17 mouse cellular contexts compared by ENCODE assay signal in genomic region chr10:8447681-8448080, GRCm38 (mm10).
A peak's percentile ranks its signal among the peaks of the same experiment; 100 is the strongest.
DNase-seq lines count a peak whose midpoint lies in the region.
"Had no signal": no experiment of that assay in that cellular context is flagged by ENCODE, and none has a peak within 500 bp of the region (broad histone marks: within the 10 kb centered on the region; RNA-seq: fewer than 3 reads in every experiment).

No protein-coding gene starts in this region.

- DNase-seq in adrenal gland, postnatal 10 days: peak; percentile 16
- no peak for DNase-seq in adrenal gland, postnatal 36 days
- DNase-seq in kidney, adult 9 months: peak; percentile 11
- no peak for DNase-seq in kidney, postnatal 36 days
- DNase-seq in adipocyte (ENCODE audit: low spot score): peak; percentile 46
- DNase-seq in gonadal fat pad, adult 2 months (ENCODE audit: low read depth): peak; percentile 98
- DNase-seq in spleen, postnatal 14 days (ENCODE audit: low spot score in 2 of 2): no peak
- DNase-seq in T-cell, adult 2 months (ENCODE audit: low spot score): no peak
- DNase-seq: gastrocnemius, postnatal 14 days; heart, postnatal 10 days; kidney, adult 8-10 months; kidney, postnatal 14 days; lung, postnatal 36 days; right cerebral cortex, adult 18-20 months; spleen, adult 18-20 months; thymus, adult 18-20 months; thymus, postnatal 36 days had no signal

Comparison
In these comparisons a context has a peak if more than half of its experiments do, and no peak if none do; other contexts are left out.
1. DNase-seq: peak in adrenal gland, postnatal 10 days (single experiment), kidney, adult 9 months (single experiment), adipocyte (single experiment) and gonadal fat pad, adult 2 months (single experiment); none in adrenal gland, postnatal 36 days (0 of 2), kidney, postnatal 36 days (0 of 2), spleen, postnatal 14 days (0 of 2) and T-cell, adult 2 months (single experiment).